Mouse (Mus musculus): ENCODE measurements around the gene Prtg. TPM values are rescaled to one million over a fixed set of nuclear protein-coding genes. Genes with fewer than 3 reads are reported as not detected.

Prtg gene
- total and polyA plus RNA-seq, 2 experiments from 2014 or later: 0.18 to 0.76 TPM

- DNase-seq (no peak), ATAC-seq (no peak)
- no peak overlapping the region for H3K27ac ChIP-seq (ENCODE audit: low read depth, low read length)
- no peak overlapping the region for H3K4me3 ChIP-seq (ENCODE audit: low read depth, low read length)
- no peak overlapping the region for H3K4me2 ChIP-seq (ENCODE audit: low read depth)
- H3K27me3 ChIP-seq (ENCODE audit: insufficient read depth, low read length): no peaks in the 10 kb centered on the region
- TF ChIP-seq CTCF (IDR thresholded peaks at IDR 0.05; ENCODE audit: low read depth): no peak
- WGBS: 73% methylated on average over 3 of the region's 3 CpGs
- H3K9ac ChIP-seq: no peak overlapping the region
- no peaks in the 10 kb centered on the region; the same call in 1 of the 2 replicates for H3K4me1 ChIP-seq (ENCODE audit: insufficient read depth)
- no peaks in the 10 kb centered on the region for H3K36me3 ChIP-seq (ENCODE audit: insufficient read depth)
- H3K9me3 ChIP-seq (ENCODE audit: low read length): no peaks in the 10 kb centered on the region
Observed at GRCm38 (mm10) chr9:72838256-72838655, 31.6 kb downstream of the Prtg start.

GRCm38 (mm10) chr9:72839346-72839990 lies 32.8 kb downstream of the Prtg start:
- no peak for TF ChIP-seq CTCF (IDR thresholded peaks at IDR 0.05; ENCODE audit: low read depth)
- no peak overlapping the region for H3K4me3 ChIP-seq (ENCODE audit: low read depth, low read length)
- no peaks in the 10 kb centered on the region for H3K4me1 ChIP-seq (ENCODE audit: insufficient read depth)
- H3K9ac ChIP-seq: no peak overlapping the region
- H3K27me3 ChIP-seq (ENCODE audit: insufficient read depth, low read length): no peaks in the 10 kb centered on the region
- 81% methylated on average over 15 of the region's 15 CpGs for WGBS
- H3K9me3 ChIP-seq (ENCODE audit: low read length): no peaks in the 10 kb centered on the region
- H3K4me2 ChIP-seq (ENCODE audit: low read depth): no peak overlapping the region
- ATAC-seq (no peak), DNase-seq (no peak)
- H3K36me3 ChIP-seq (ENCODE audit: insufficient read depth): no peaks in the 10 kb centered on the region
- H3K27ac ChIP-seq (ENCODE audit: low read depth, low read length): no peak overlapping the region

- Histone ChIP-seq H3K4me3 (ENCODE audit: low read depth, low read length) (no peak overlapping the region), H3K9ac (no peak overlapping the region), H3K4me1 (ENCODE audit: insufficient read depth) (no peaks in the 10 kb centered on the region), H3K27ac (ENCODE audit: low read depth, low read length) (no peak overlapping the region), H3K9me3 (ENCODE audit: low read length) (no peaks in the 10 kb centered on the region), H3K27me3 (ENCODE audit: insufficient read depth, low read length) (no peaks in the 10 kb centered on the region), H3K4me2 (ENCODE audit: low read depth) (no peak overlapping the region), H3K36me3 (ENCODE audit: insufficient read depth) (no peaks in the 10 kb centered on the region)
- ATAC-seq (peak; percentile 48), DNase-seq (no peak)
- no peak for TF ChIP-seq CTCF (IDR thresholded peaks at IDR 0.05; ENCODE audit: low read depth)
- WGBS: 82% methylated on average over 5 of the region's 5 CpGs
Observed at GRCm38 (mm10) chr9:72844496-72844895, 37.8 kb downstream of the Prtg start.

- ATAC-seq (no peak), DNase-seq (no peak)
- H3K27me3 ChIP-seq (ENCODE audit: insufficient read depth, low read length): no peaks in the 10 kb centered on the region
- no peaks in the 10 kb centered on the region for H3K9me3 ChIP-seq (ENCODE audit: low read length)
- no peaks in the 10 kb centered on the region for H3K36me3 ChIP-seq (ENCODE audit: insufficient read depth)
- no peaks in the 10 kb centered on the region for H3K4me1 ChIP-seq (ENCODE audit: insufficient read depth)
- no peak overlapping the region for H3K4me2 ChIP-seq (ENCODE audit: low read depth)
- 86% methylated on average over 4 of the region's 4 CpGs for WGBS
- no peak overlapping the region for H3K4me3 ChIP-seq (ENCODE audit: low read depth, low read length)
- no peak for TF ChIP-seq CTCF (IDR thresholded peaks at IDR 0.05; ENCODE audit: low read depth)
- no peak overlapping the region for H3K27ac ChIP-seq (ENCODE audit: low read depth, low read length)
- no peak overlapping the region for H3K9ac ChIP-seq
Observed at GRCm38 (mm10) chr9:72846160-72846559, 39.5 kb downstream of the Prtg start.

- Histone ChIP-seq H3K4me2 (ENCODE audit: low read depth) (no peak overlapping the region), H3K36me3 (ENCODE audit: insufficient read depth) (no peaks in the 10 kb centered on the region), H3K27ac (ENCODE audit: low read depth, low read length) (no peak overlapping the region), H3K4me3 (ENCODE audit: low read depth, low read length) (no peak overlapping the region), H3K9ac (no peak overlapping the region), H3K9me3 (ENCODE audit: low read length) (no peaks in the 10 kb centered on the region), H3K4me1 (ENCODE audit: insufficient read depth) (no peaks in the 10 kb centered on the region), H3K27me3 (ENCODE audit: insufficient read depth, low read length) (no peaks in the 10 kb centered on the region)
- no peak for DNase-seq
- 92% methylated on average over 10 of the region's 10 CpGs for WGBS
- ATAC-seq: no peak
- TF ChIP-seq CTCF (IDR thresholded peaks at IDR 0.05; ENCODE audit: low read depth): no peak
Observed at GRCm38 (mm10) chr9:72851541-72851940, 44.9 kb downstream of the Prtg start.

- no peak for DNase-seq
- ATAC-seq: no peak
- 90% methylated on average over 5 of the region's 5 CpGs for WGBS
- no peak overlapping the region for H3K4me2 ChIP-seq (ENCODE audit: low read depth)
- H3K4me1 ChIP-seq (ENCODE audit: insufficient read depth): no peaks in the 10 kb centered on the region
- H3K27me3 ChIP-seq (ENCODE audit: insufficient read depth, low read length): no peaks in the 10 kb centered on the region
- H3K9me3 ChIP-seq (ENCODE audit: low read length): no peaks in the 10 kb centered on the region
- no peak for TF ChIP-seq CTCF (IDR thresholded peaks at IDR 0.05; ENCODE audit: low read depth)
- H3K36me3 ChIP-seq (ENCODE audit: insufficient read depth): no peaks in the 10 kb centered on the region
- H3K9ac ChIP-seq: no peak overlapping the region
- H3K4me3 ChIP-seq (ENCODE audit: low read depth, low read length): no peak overlapping the region
- no peak overlapping the region for H3K27ac ChIP-seq (ENCODE audit: low read depth, low read length)
Observed at GRCm38 (mm10) chr9:72851979-72852378, 45.3 kb downstream of the Prtg start.

DNA sequence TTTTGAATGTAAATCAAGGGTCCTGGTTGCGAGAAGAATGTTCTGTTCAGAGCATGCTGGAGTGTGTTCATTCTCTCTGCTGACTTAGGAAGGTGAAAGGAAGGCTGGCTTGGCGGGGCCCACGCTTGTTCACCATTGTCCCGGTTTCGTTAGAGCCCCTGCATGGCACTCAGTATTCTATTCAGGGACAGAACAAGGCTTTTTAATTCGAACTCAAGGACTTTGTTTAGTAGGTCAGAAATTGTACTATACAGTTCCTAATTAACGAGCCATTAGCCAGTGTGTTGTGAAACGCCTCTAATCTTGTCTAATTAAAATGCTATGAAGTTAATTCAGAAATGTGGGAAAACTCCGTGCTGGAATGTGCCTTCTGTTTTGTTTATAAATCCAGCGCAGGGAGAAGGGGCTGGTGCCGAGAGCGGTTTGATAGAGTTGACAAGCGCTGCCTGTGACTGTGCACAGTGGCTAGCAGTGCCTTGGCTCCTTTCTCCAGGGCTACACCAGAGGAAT lies 47.1 kb downstream of the Prtg start:
- H3K9ac ChIP-seq: no peak overlapping the region
- H3K4me1 ChIP-seq (ENCODE audit: insufficient read depth): no peaks in the 10 kb centered on the region
- no peak for TF ChIP-seq CTCF (IDR thresholded peaks at IDR 0.05; ENCODE audit: low read depth)
- peak; percentile 27 for DNase-seq
- H3K27me3 ChIP-seq (ENCODE audit: insufficient read depth, low read length): no peaks in the 10 kb centered on the region; the same call in 1 of the 2 replicates
- peak; percentile 66; the same call in 1 of the 2 replicates for ATAC-seq
- peak overlapping the region; percentile 13; the same call in 1 of the 2 replicates for H3K4me2 ChIP-seq (ENCODE audit: low read depth)
- 11% methylated on average over 13 of the region's 13 CpGs for WGBS
- H3K9me3 ChIP-seq (ENCODE audit: low read length): no peaks in the 10 kb centered on the region
- H3K36me3 ChIP-seq (ENCODE audit: insufficient read depth): no peaks in the 10 kb centered on the region
- H3K4me3 ChIP-seq (ENCODE audit: low read depth, low read length): 0 out of 2 replicates have a peak overlapping the region, but pooled peaks have one; percentile 11
- no peak overlapping the region for H3K27ac ChIP-seq (ENCODE audit: low read depth, low read length)

All from forebrain, postnatal 0 days (tissue).